Mouse (Mus musculus): ENCODE measurements around the gene Tmem239.
A peak's percentile ranks its signal among the peaks of the same experiment; 100 is the strongest.

Gene Tmem239

DNA sequence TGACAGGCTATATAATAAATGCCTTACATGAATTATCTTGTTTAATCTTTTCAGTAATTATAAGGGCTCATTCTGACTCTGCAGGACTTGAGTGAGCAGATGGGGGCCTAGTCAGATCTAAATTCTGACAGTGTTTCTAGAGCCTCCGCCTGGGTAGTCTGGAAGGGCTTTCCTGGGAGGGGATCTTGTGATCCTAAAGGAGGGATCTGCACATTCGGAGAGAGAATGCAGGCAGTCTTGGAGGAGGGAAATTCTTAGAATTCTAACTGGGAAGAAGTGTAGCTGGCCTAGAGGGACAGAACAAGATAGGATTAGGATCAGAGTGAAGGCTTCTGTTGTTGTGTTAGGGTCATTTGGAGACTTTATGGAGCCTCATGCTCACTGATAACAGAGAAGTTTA is 46.0 kb downstream of the Tmem239 start:
- DNase-seq: no peak

DNA sequence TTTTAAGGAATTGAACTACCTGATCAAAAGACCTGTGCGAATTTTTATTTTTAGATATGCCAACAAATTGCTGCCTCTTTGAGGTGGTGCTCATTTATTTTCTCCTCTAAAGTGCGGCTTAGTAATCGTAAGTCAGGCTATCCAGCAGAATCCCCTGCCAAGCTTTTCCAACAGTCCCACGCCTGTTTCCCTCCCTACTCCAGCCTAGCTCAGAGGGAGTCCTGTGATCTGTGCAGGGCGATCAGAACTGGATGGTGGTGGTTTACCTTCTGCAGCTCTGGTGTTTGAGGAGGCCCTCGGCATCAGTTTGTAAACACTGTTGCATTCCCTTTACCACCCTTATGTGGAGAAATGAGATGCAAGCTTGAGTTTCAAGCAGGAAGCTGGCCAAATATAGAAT is 47.1 kb downstream of the Tmem239 start:
- DNase-seq: no peak

DNA sequence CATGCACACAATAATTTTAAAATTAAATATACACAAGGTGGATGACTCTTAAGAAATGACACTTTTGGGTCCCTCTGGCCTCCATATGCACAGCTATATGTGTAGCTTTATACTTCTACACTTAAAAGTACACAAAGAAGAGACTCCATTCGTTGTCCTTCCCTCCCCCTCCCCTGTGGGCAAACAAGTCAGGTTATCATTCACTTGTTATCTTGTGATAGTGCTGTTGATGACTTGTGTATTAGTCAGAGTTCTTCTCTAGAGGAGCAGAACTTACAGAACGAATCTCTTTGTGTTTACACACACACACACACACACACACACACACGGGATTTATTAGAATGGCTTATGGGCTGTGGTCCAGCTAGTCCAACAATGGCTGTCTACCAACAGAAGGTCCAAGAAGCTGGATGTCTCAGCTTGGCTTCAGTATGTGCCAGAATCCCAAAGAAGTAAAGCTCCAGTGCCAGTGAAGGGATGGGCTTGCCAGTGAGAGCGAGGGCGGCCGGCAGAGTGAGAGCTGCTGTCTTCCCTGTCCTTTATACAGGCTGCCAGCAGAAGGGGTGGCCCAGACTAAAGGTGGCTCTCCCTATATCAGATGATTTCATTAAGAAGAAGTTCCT is 48.6 kb downstream of the Tmem239 start:
- DNase-seq: peak; percentile 52
